Mouse (Mus musculus) bone marrow, adult 2 months (tissue): ENCODE data around the gene Ccser1.

Experiments
- CTCF ChIP-seq: fragments of 200-500 bp; IDR thresholded peaks from 2 replicates; pipeline ENCODE4 v1.5.1; 2011; ENCODE audit warnings: low read length, control low read depth; ENCODE audit not compliant: control insufficient read depth, insufficient read depth
- POLR2A ChIP-seq: fragments of 200-500 bp; IDR thresholded peaks from 2 replicates; pipeline ENCODE4 v1.6.1; 2011; ENCODE audit warnings: low read depth, mild to moderate bottlenecking, control low read depth, low read length, borderline replicate concordance; ENCODE audit not compliant: control insufficient read depth

DNA sequence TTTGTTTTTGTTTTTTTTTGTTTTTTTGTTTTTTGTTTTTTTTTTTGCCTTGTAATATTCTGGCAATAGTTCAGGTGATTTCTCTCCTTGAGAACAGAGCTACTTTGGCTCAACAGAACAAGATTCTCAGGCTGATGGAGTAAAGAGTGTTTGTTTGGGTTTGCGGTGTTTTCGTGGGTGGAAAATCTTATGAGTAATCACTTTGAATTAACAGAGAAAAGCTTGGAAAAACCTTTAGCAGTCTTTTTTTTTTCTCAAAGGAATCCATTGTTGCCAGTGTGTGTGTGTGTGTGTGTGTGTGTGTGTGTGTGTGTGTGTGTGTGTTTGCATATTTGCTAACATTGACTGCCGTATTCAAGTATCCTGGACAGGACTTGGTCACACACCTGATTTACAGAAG, 81.3 kb downstream of the Ccser1 start:
- TF ChIP-seq CTCF: no peak
- TF ChIP-seq POLR2A: no peak
